Mouse (Mus musculus) T-cell, adult 2 months (primary cell): ENCODE data around the gene Plpp7.

Experiments used
- DNase-seq: peaks from one replicate; pipeline ENCODE4 v3.0.0; 2022; ENCODE audit warnings: low spot score

Plpp7 gene

DNA sequence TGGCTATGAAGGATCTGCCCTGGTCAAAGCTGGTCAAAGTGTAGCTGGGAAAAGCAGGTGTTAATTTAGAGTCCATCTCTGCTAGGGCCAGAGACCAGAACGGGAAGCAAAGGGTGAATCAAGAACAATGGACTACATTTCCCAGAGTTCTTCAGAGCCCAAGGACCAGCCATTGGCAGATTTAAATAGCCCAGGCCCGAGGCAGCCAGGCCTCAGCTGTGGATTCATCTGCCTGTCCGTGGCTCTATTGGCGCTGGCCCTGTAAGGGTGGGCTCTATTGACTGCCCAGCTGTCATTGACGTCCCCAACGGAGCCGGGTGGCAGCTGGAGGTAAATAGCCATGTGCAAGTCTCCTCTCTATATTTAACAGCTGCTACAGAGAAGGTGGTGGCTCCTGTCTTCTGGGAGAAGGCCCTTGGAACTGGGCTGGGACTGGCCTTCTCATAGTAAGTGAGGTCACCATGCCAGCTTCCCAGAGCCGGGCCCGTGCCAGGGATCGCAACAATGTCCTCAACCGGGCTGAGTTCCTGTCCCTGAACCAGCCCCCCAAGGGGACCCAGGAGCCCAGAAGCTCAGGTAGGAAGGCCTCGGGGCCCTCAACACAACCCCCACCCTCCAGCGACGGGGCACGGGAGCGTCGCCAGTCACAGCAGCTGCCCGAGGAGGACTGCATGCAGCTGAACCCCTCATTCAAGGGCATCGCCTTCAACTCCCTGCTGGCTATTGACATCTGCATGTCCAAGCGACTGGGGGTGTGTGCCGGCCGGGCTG is at the start of gene Plpp7:
TSS of gene Plpp7 (plus strand) at position 178 of the 771 bp plus-strand sequence.
- DNase-seq: no peak

DNA sequence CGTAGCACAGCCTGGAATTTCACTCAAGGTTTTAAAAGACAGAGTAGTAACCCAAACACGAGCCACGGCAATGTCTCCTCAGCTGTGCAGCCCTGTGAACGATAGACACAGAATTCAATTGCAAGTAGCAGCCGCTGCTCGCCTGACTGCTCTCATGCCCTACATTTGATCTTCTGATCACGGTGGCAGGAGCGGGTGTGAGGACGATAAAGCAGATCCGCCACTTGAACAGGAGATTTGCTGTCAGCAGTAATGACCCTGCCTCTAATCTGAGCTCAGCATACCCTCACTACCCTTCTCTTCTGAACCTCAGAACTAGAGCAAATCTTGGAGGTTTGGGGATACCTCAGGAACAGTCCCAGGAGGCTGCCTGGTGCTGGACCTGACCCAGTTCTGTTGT is 49.3 kb upstream of the Plpp7 start:
- peak; percentile 42 for DNase-seq

DNA sequence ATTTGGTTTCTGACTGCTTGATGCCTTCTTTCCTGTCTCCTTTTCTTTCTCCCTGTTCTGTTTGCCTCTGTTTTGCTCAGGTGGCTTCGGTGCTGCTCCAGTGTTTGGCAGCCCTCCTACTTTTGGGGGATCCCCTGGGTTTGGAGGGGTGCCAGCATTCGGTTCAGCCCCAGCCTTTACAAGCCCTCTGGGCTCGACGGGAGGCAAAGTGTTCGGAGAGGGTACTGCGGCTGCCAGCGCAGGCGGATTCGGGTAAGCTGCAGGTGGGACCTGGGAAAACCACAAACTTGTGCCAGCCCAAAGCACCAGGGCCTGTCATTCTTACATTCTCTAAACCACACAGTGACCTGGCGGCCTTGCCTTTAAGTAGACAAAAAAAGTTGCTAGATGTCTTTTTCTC is 48.0 kb upstream of the Plpp7 start:
- peak; percentile 84 for DNase-seq

- no peak for DNase-seq
These were observed 43.5 kb upstream of the Plpp7 start for GRCm38 (mm10) chr2:32051791-32052190.

DNA sequence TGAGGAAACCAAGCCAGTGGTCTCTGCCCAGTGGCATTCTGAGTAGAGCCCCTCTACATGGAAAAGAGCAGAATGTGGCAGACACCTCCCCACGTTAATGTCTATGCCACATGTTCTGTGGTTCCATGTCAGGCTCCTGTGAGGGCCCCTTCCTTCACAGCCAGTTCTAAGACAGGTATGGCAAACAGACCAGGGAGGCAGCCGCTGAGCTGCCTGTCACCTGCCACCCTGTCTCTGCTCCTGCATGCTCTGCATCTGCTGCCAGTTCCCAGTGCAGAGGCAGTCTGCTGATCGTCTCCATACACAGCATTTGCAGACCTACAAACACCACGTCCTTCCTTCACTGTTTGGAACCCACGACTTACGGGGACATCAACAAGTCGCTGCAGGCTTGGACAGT is 42.9 kb upstream of the Plpp7 start:
- no peak for DNase-seq

GRCm38 (mm10) chr2:32055357-32055965 is 39.9 kb upstream of the Plpp7 start:
- no peak for DNase-seq

DNA sequence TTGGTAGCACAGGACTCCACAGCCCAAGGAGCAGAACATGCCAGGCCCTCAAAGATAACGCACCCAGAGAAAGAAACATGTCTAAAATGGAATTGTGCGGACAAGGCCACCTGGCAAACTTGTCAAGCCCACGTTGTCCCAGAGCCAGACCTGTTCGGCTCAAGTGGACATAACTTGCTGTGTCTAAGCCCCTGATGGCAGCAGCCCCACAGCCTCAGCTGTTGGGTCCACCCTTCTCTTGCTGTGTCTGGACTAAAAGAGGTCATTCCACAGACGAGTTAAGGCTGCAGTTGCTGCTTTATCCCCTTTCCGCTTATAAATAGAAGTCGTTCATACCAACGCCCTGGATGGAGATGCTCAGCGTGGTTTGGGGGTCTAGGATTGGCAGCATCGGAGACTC is 38.8 kb upstream of the Plpp7 start:
- DNase-seq: no peak

GRCm38 (mm10) chr2:32057360-32057759 is 38.0 kb upstream of the Plpp7 start:
- peak; percentile 64 for DNase-seq

DNA sequence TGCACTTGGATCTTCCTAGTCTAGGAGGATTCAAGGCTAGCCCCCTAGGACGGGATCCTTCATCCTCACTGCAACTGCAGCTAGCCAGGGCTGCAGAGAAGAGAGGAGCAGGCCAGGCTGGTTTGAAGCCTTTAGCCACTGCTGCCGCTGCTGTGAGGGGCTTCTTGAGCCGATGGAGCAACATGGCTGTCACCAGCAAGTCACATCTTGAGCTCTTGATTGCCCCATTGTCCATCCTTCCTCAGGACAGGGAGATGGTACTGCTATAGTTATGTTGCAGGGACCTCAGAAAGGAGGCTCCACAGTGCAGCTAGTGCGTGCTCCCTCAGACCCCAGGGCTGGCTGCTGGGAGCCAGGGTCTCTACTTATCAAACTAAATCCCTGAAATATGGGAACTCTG is 37.5 kb upstream of the Plpp7 start:
- DNase-seq: no peak

- no peak for DNase-seq
These were observed 37.1 kb upstream of the Plpp7 start for GRCm38 (mm10) chr2:32058241-32058640.

DNA sequence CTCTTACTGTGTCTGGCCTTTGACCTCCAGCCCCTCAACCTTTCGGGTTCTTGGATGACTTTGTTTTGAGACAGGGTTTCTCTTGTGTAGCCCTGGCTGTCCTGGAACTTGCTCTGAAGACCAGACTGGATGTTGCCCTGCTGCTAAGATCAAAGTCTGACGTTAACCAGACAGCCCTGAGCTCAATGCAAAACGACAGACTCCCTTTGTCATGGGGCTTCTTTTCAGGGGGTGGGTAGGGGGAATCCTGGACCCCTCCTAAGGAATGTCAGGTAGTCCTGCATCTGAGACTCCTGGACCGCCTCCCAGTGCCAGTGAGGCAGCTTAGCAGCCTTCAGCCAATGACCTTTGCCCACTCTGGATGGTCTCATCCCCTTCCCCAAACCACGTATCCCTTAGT is 36.6 kb upstream of the Plpp7 start:
- no peak for DNase-seq

DNA sequence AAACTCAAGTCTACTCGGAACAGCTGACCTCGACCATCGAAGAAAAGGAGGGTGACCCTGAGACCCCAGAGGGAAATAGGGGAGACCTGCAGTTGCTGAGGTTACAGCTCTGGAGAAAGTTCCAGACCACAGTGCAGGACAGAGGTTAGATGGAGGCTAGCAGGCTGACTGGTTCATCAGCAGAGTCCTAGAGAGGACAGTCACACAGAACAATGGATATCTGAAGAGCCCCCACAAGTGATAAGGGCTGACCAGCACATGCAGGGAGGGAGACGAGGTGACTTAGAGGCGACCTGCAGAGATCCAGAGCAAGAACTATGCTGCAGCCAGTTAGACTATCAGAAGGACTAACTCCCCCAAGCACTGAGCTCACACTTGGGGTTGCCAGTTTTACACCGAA is 35.7 kb upstream of the Plpp7 start:
- no peak for DNase-seq

DNA sequence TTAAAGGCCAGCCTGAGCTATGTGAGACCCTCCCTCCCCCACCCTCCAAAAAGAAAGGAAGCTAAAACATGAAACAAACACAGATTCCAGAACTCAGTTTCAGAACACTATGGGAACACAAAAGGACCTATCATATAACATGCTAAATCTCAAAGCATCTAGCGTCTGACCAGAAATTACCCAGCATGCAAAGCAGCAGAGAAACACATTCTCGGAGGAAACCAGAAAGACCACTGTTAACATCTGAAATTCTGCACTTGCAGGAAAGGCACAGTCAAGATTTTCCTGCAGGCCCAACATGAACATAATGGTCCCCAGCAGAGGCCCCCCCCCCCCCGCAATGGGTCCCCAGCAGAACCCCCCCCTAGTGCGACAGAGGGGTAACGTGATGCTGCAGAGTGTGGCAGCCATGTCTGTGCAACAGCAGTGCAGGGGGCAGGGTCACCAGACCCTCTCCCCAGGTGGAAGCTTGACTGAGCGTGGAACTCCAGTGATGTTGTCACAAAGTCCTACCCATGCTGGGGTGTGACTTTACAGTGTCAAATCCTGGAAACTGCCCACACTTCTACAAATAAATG is 35.0 kb upstream of the Plpp7 start:
- no peak for DNase-seq

DNA sequence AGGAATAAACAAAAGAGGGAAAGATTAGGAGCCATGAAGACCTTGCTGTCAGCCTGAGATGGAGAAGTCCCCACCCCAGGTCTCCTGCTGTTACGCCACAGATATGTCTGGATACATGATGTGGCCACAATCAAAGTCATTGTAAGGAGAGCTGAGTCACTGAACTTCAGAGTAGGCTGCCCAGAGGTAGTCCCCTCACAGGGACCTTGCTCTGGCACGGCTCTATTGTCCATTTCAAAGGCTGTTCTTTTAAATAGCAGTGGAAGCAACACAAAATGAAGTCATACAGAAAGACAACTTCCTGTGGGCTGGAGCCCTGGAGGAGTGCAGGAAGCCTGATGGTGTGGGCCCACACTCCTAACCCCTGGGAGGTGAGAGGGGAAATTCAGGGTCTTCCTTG is 34.1 kb upstream of the Plpp7 start:
- no peak for DNase-seq

DNA sequence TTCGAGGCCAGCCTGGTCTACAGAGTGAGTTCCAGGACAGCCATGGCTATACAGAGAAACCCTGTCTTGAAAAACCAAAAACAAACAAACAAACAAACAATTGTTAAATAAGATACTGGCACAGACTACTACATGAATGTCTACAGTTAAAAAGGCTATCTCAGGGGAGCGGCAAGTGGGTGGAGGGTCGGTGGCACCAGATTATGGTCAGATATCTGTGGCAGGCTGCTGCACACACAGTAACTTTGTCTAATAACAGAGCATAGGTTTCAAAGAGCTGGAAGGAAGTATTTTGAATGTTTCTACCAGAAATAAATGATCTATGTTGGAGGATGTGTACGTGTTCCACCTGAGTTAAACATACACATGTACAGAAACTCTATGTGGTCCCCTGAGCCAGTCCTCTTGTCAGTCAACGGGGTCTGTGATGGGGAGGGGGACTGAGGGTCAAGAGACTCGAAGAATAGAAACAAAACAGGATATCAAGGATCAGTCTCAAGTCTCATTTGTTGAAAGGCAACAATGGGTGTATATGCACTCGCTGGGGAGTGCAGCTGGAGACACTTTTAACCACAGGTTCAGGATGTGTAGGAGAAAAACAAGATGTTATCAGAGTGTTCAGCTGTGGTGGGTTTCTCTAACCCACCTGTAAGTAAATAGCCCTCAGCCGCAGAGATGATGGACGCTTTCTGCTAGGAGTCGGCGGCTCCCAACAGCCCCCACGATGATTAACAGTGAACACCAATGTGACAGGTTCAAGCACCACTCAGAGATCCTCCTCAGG is 33.4 kb upstream of the Plpp7 start:
- peak; percentile 75 for DNase-seq

DNA sequence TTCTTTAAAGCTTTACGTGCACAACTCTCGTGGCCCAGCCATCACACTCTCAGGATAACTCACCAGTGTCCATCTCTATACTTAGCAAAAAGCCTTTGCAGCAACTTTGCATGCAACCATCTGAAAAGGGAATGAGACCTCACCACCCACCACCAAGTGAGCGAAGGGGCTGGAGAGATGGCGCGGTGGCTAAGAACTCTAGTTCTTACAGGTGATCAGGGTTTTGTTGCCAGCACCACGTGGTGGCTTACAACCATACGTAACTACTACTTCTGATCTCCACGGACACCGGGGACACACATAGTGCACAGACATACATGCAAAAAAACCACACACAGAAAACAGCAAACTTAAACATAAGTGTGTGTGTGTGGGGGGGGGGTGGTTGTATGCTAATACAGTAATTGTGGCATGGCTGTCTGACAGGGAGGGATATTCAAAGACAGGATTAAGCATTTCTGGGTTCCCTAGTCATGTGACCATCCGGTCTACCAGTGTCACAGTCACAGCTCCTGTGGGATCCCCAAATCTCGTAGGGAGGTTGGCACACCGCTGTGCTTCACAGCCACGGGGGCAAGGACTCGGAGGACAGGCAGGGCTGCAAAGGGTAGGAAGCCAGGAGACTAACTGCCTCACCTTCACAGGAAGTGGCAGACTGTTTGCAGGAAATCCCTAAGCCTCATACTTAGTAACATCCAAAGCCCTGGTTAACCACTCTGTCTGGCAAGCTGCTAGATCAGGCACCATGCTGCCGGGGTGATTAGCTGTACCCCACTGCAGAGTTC is 32.5 kb upstream of the Plpp7 start:
- DNase-seq: peak; percentile 89

- DNase-seq: no peak
These were observed 31.7 kb upstream of the Plpp7 start for GRCm38 (mm10) chr2:32063451-32064151.

DNA sequence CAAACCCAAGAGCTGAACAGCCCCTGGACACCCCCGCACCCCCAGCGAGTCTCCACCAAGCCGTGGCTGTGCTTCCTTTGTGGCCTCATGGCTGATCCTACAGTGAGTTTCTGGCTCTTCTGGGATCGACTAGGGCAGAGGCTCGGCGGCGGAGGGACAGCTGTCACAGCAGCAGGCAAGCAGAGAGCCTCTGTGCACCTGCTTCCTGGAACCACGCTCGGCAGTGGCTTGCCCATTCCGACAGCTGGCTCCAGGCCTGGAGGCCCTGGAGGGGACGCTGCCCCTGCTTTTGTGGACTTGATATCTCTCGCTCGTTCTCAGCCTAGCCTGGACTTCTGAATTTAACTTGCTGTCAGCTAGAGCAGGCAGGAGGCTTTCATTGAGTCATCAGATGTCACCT is 30.4 kb upstream of the Plpp7 start:
- no peak for DNase-seq

- DNase-seq: peak; percentile 85
These were observed 29.9 kb upstream of the Plpp7 start for GRCm38 (mm10) chr2:32065371-32065791.

DNA sequence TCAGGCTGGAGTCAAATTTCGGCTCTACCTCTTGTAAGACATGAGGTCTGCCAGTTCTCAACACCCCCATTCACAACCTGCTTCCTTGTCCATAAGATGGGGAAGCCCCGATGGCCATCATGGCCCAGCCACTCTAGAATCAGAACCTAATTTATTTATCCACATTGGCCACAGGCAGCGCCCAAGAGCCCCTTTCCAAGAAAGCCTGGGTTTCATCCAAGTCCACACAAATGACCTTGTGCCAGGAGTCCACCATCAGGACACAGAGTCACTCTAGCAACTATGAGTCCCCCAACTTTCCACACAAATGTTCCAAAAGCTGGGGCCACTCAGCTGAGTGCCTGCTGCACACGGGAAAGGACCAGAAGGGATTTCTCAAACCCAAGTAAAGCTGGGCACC is 29.3 kb upstream of the Plpp7 start:
- no peak for DNase-seq
